Mouse (Mus musculus) midbrain, embryonic 15.5 days (tissue): ENCODE results near the gene Foxp1. TPM values are rescaled to one million over a fixed set of nuclear protein-coding genes. Genes with fewer than 3 reads are reported as not detected.

Experiments
- ATAC-seq: fragments of 200-750 bp; cut with Nextera tagmentation; replicated peaks from 2 replicates; pipeline ENCODE4 v1.8.0; 2017; ENCODE audit warnings: moderate TSS enrichment
- H3K27ac ChIP-seq: fragments of 300-500 bp; sonication (generic); 2 replicates; pipeline ENCODE4 v1.5.1; 2015; ENCODE audit warnings: mild to moderate bottlenecking, inconsistent platforms
- H3K27me3 ChIP-seq: fragments of 300-500 bp; sonication (generic); replicated peaks from 2 replicates; pipeline ENCODE4 v1.6.1; 2015; ENCODE audit warnings: inconsistent platforms
- H3K36me3 ChIP-seq: fragments of 300-500 bp; sonication (generic); replicated peaks from 2 replicates; pipeline ENCODE4 v1.6.1; 2015; ENCODE audit warnings: inconsistent platforms
- H3K4me1 ChIP-seq: fragments of 300-500 bp; sonication (generic); 2 replicates; pipeline ENCODE4 v1.6.1; 2015; ENCODE audit warnings: inconsistent platforms
- H3K4me2 ChIP-seq: fragments of 300-500 bp; sonication (generic); 2 replicates; pipeline ENCODE4 v1.6.1; 2015; ENCODE audit warnings: inconsistent platforms, mild to moderate bottlenecking, moderate library complexity
- H3K4me3 ChIP-seq: fragments of 300-500 bp; sonication (generic); 2 replicates; pipeline ENCODE4 v1.5.1; 2015; ENCODE audit warnings: mild to moderate bottlenecking, inconsistent platforms
- H3K9ac ChIP-seq: fragments of 300-500 bp; sonication (generic); 2 replicates; pipeline ENCODE4 v1.6.1; 2015; ENCODE audit warnings: mild to moderate bottlenecking, inconsistent platforms
- H3K9me3 ChIP-seq: fragments of 300-500 bp; sonication (generic); 2 replicates; pipeline ENCODE4 v1.6.1; 2016; ENCODE audit warnings: inconsistent platforms
- WGBS: fragments of 180-500 bp; shearing (Covaris S2); methylation state at CpG from one replicate; pipeline ENCODE4 v1.1.7; 2015; ENCODE audit warnings: mixed read lengths; 5-methylcytosine and 5-hydroxymethylcytosine counted together
- polyA plus RNA-seq: library from polyadenylated mRNA; unstranded; fragments of >200 nt; fragmentation: Nextera tagmentation; extraction: Ambion mirVana; gene quantifications from 2 replicates; pipeline ENCODE4 v1.2.1, GENCODE M21; 2015

The Foxp1 gene
- polyA plus RNA-seq, 1 experiment from 2014 or later = 84.1 TPM

- Histone ChIP-seq H3K36me3 (no peaks in the 10 kb centered on the region), H3K4me1 (peaks cover 9% of the 10 kb centered on the region), H3K4me2 (no peak overlapping the region), H3K4me3 (no peak overlapping the region), H3K27ac (no peak overlapping the region), H3K9ac (no peak overlapping the region), H3K9me3 (no peaks in the 10 kb centered on the region), H3K27me3 (no peaks in the 10 kb centered on the region)
- WGBS = 72% methylated on average over 8 of the region's 8 CpGs
- ATAC-seq = no peak
Measured at GRCm38 (mm10) chr6:99235588-99235987, 286.9 kb downstream of the Foxp1 start.

- H3K27me3 ChIP-seq = no peaks in the 10 kb centered on the region
- peaks cover 9% of the 10 kb centered on the region for H3K4me1 ChIP-seq
- H3K4me2 ChIP-seq = no peak overlapping the region
- no peaks in the 10 kb centered on the region for H3K36me3 ChIP-seq
- no peak overlapping the region for H3K4me3 ChIP-seq
- H3K9me3 ChIP-seq = no peaks in the 10 kb centered on the region
- H3K27ac ChIP-seq = no peak overlapping the region; the same call in 1 of the 2 replicates
- ATAC-seq = no peak
- no peak overlapping the region for H3K9ac ChIP-seq
- WGBS = 49% methylated on average over 10 of the region's 10 CpGs
Measured at GRCm38 (mm10) chr6:99233411-99233810, 289.1 kb downstream of the Foxp1 start.

- Histone ChIP-seq H3K9ac (no peak overlapping the region), H3K4me1 (peaks cover 6% of the 10 kb centered on the region), H3K36me3 (no peaks in the 10 kb centered on the region), H3K9me3 (no peaks in the 10 kb centered on the region), H3K4me3 (no peak overlapping the region), H3K27me3 (no peaks in the 10 kb centered on the region), H3K4me2 (no peak overlapping the region), H3K27ac (no peak overlapping the region)
- ATAC-seq = no peak
- whole genome bisulfite sequencing = 76% methylated on average over 6 of the region's 6 CpGs
Measured at GRCm38 (mm10) chr6:99228336-99228870, 294.1 kb downstream of the Foxp1 start.

GRCm38 (mm10) chr6:99221147-99221546 is 301.4 kb downstream of the Foxp1 start:
- H3K27ac ChIP-seq = no peak overlapping the region
- no peak for ATAC-seq
- no peak overlapping the region for H3K9ac ChIP-seq
- H3K36me3 ChIP-seq = no peaks in the 10 kb centered on the region
- no peak overlapping the region for H3K4me3 ChIP-seq
- H3K9me3 ChIP-seq = no peaks in the 10 kb centered on the region
- 89% methylated on average over 5 of the region's 5 CpGs for WGBS
- no peaks in the 10 kb centered on the region for H3K4me1 ChIP-seq
- H3K4me2 ChIP-seq = no peak overlapping the region
- H3K27me3 ChIP-seq = no peaks in the 10 kb centered on the region

GRCm38 (mm10) chr6:99220472-99220871 is 302.0 kb downstream of the Foxp1 start:
- H3K4me3 ChIP-seq = no peak overlapping the region
- no peak for ATAC-seq
- WGBS = 98% methylated on average over 3 of the region's 3 CpGs
- H3K4me1 ChIP-seq = no peaks in the 10 kb centered on the region
- no peaks in the 10 kb centered on the region for H3K36me3 ChIP-seq
- H3K27ac ChIP-seq = no peak overlapping the region
- no peaks in the 10 kb centered on the region for H3K27me3 ChIP-seq
- no peak overlapping the region for H3K4me2 ChIP-seq
- H3K9ac ChIP-seq = no peak overlapping the region
- H3K9me3 ChIP-seq = no peaks in the 10 kb centered on the region

GRCm38 (mm10) chr6:99217846-99218245 is 304.7 kb downstream of the Foxp1 start:
- no peaks in the 10 kb centered on the region for H3K36me3 ChIP-seq
- no peak overlapping the region for H3K27ac ChIP-seq
- H3K4me1 ChIP-seq = no peaks in the 10 kb centered on the region
- H3K27me3 ChIP-seq = no peaks in the 10 kb centered on the region
- H3K9me3 ChIP-seq = no peaks in the 10 kb centered on the region
- no peak overlapping the region for H3K4me3 ChIP-seq
- no peak for ATAC-seq
- H3K4me2 ChIP-seq = no peak overlapping the region
- 69% methylated on average over 2 of the region's 2 CpGs for WGBS
- H3K9ac ChIP-seq = no peak overlapping the region

- Histone ChIP-seq H3K27me3 (no peaks in the 10 kb centered on the region), H3K9ac (no peak overlapping the region), H3K27ac (no peak overlapping the region), H3K9me3 (no peaks in the 10 kb centered on the region), H3K4me2 (no peak overlapping the region), H3K4me3 (no peak overlapping the region), H3K36me3 (no peaks in the 10 kb centered on the region), H3K4me1 (no peaks in the 10 kb centered on the region)
- WGBS = 76% methylated on average over 7 of the region's 7 CpGs
- ATAC-seq = no peak
Measured at GRCm38 (mm10) chr6:99217155-99217554, 305.4 kb downstream of the Foxp1 start.

GRCm38 (mm10) chr6:99212461-99212860 is 310.1 kb downstream of the Foxp1 start:
- Histone ChIP-seq H3K9ac (no peak overlapping the region), H3K4me2 (no peak overlapping the region), H3K4me1 (peaks cover 2% of the 10 kb centered on the region), H3K27me3 (no peaks in the 10 kb centered on the region), H3K27ac (no peak overlapping the region), H3K9me3 (no peaks in the 10 kb centered on the region), H3K4me3 (no peak overlapping the region), H3K36me3 (no peaks in the 10 kb centered on the region)
- WGBS = 78% methylated on average over 4 of the region's 4 CpGs
- no peak for ATAC-seq

- H3K9me3 ChIP-seq = no peaks in the 10 kb centered on the region
- H3K27ac ChIP-seq = no peak overlapping the region
- H3K36me3 ChIP-seq = no peaks in the 10 kb centered on the region
- H3K4me2 ChIP-seq = no peak overlapping the region
- H3K9ac ChIP-seq = no peak overlapping the region
- H3K4me1 ChIP-seq = peaks cover 6% of the 10 kb centered on the region
- ATAC-seq = no peak
- 77% methylated on average over 5 of the region's 5 CpGs for WGBS
- no peak overlapping the region for H3K4me3 ChIP-seq
- no peaks in the 10 kb centered on the region for H3K27me3 ChIP-seq
Measured at GRCm38 (mm10) chr6:99211663-99212333, 310.7 kb downstream of the Foxp1 start.

- 0 out of 2 replicates have a peak, but pooled peaks cover under 1% of the 10 kb centered on the region for H3K27me3 ChIP-seq
- H3K9ac ChIP-seq = no peak overlapping the region
- peaks cover 19% of the 10 kb centered on the region for H3K4me1 ChIP-seq
- no peak overlapping the region for H3K27ac ChIP-seq
- no peaks in the 10 kb centered on the region for H3K36me3 ChIP-seq
- no peak overlapping the region for H3K4me2 ChIP-seq
- ATAC-seq = no peak
- 82% methylated on average over 7 of the region's 7 CpGs for WGBS
- H3K9me3 ChIP-seq = no peaks in the 10 kb centered on the region
- no peak overlapping the region for H3K4me3 ChIP-seq
Measured at GRCm38 (mm10) chr6:99210161-99210560, 312.4 kb downstream of the Foxp1 start.

GRCm38 (mm10) chr6:99207226-99207885 is 315.2 kb downstream of the Foxp1 start:
- H3K4me1 ChIP-seq = peaks cover 43% of the 10 kb centered on the region
- ATAC-seq = no peak
- WGBS = 37% methylated on average over 6 of the region's 6 CpGs
- no peaks in the 10 kb centered on the region for H3K36me3 ChIP-seq
- H3K27ac ChIP-seq = no peak overlapping the region
- H3K9ac ChIP-seq = no peak overlapping the region
- no peaks in the 10 kb centered on the region for H3K9me3 ChIP-seq
- H3K4me3 ChIP-seq = no peak overlapping the region
- H3K4me2 ChIP-seq = no peak overlapping the region
- 0 out of 2 replicates have a peak, but pooled peaks cover 3% of the 10 kb centered on the region for H3K27me3 ChIP-seq

GRCm38 (mm10) chr6:99206437-99206870 is 316.1 kb downstream of the Foxp1 start:
- H3K4me2 ChIP-seq = peak overlapping the region; percentile 18; the same call in 1 of the 2 replicates
- no peak overlapping the region for H3K4me3 ChIP-seq
- no peak overlapping the region for H3K9ac ChIP-seq
- no peak for ATAC-seq
- 0 out of 2 replicates have a peak, but pooled peaks cover 3% of the 10 kb centered on the region for H3K27me3 ChIP-seq
- no peaks in the 10 kb centered on the region for H3K9me3 ChIP-seq
- no peaks in the 10 kb centered on the region for H3K36me3 ChIP-seq
- no peak overlapping the region for H3K27ac ChIP-seq
- peaks cover 50% of the 10 kb centered on the region for H3K4me1 ChIP-seq
- WGBS = 31% methylated on average over 5 of the region's 5 CpGs
